Mouse (Mus musculus) hindbrain, embryonic 12.5 days (tissue): ENCODE measurements around the gene Dlx2. TPM values are rescaled to one million over a fixed set of nuclear protein-coding genes. Genes with fewer than 3 reads are reported as not detected.

ENCODE experiments used
- ATAC-seq: fragments of 200-750 bp; cut with Nextera tagmentation; 2 replicates; pipeline ENCODE4 v1.8.0; 2017; ENCODE audit warnings: moderate TSS enrichment; ENCODE audit not compliant: low FRiP score
- H3K27ac ChIP-seq: fragments of 300-500 bp; sonication (generic); 2 replicates; pipeline ENCODE4 v1.5.1; 2016; ENCODE audit warnings: mild to moderate bottlenecking
- H3K27me3 ChIP-seq: fragments of 300-500 bp; sonication (generic); 2 replicates; pipeline ENCODE4 v1.6.1; 2016; ENCODE audit warnings: mild to moderate bottlenecking
- H3K36me3 ChIP-seq: fragments of 300-500 bp; sonication (generic); 2 replicates; pipeline ENCODE4 v1.6.1; 2016; ENCODE audit warnings: mild to moderate bottlenecking
- H3K4me1 ChIP-seq: fragments of 300-500 bp; sonication (generic); 2 replicates; pipeline ENCODE4 v1.6.1; 2016
- H3K4me2 ChIP-seq: fragments of 300-500 bp; sonication (generic); replicated peaks from 2 replicates; pipeline ENCODE4 v1.6.1; 2016; ENCODE audit warnings: mild to moderate bottlenecking
- H3K4me3 ChIP-seq: fragments of 300-500 bp; sonication (generic); 2 replicates; pipeline ENCODE4 v1.5.1; 2016; ENCODE audit warnings: mild to moderate bottlenecking
- H3K9ac ChIP-seq: fragments of 300-500 bp; sonication (generic); 2 replicates; pipeline ENCODE4 v1.6.1; 2016; ENCODE audit warnings: mild to moderate bottlenecking, moderate library complexity
- H3K9me3 ChIP-seq: fragments of 300-500 bp; sonication (generic); replicated peaks from 2 replicates; pipeline ENCODE4 v1.6.1; 2016; ENCODE audit warnings: mild to moderate bottlenecking
- WGBS: fragments of 180-500 bp; shearing (Covaris S2); methylation state at CpG from one replicate; pipeline ENCODE4 v1.1.7; 2016; 5-methylcytosine and 5-hydroxymethylcytosine counted together
- polyA plus RNA-seq: library from polyadenylated mRNA; unstranded; fragments of >200 nt; fragmentation: Nextera tagmentation; extraction: Ambion mirVana; gene quantifications from 2 replicates; pipeline ENCODE4 v1.2.1, GENCODE M21; 2016

Gene Dlx2
- polyA plus RNA-seq, 1 experiment from 2014 or later: 4.7 TPM

- Histone ChIP-seq H3K4me2 (peak overlapping the region; percentile 98), H3K9ac (peak overlapping the region; percentile 54), H3K27ac (0 out of 2 replicates have a peak overlapping the region, but pooled peaks have one; percentile 9), H3K9me3 (no peaks in the 10 kb centered on the region), H3K36me3 (no peaks in the 10 kb centered on the region), H3K4me3 (peak overlapping the region; percentile 51), H3K4me1 (peaks cover 21% of the 10 kb centered on the region), H3K27me3 (peaks cover 90% of the 10 kb centered on the region)
- ATAC-seq: peak; percentile 46
- under 1% methylated on average over 59 of the region's 59 CpGs for WGBS
Observed at GRCm38 (mm10) chr2:71545882-71546639, 493 bp downstream of the Dlx2 start.

- H3K4me1 ChIP-seq: peaks cover 25% of the 10 kb centered on the region
- H3K27ac ChIP-seq: no peak overlapping the region
- H3K9me3 ChIP-seq: no peaks in the 10 kb centered on the region
- peaks cover 90% of the 10 kb centered on the region for H3K27me3 ChIP-seq
- peak overlapping the region; percentile 51 for H3K4me3 ChIP-seq
- no peaks in the 10 kb centered on the region for H3K36me3 ChIP-seq
- under 1% methylated on average over 32 of the region's 32 CpGs for WGBS
- peak overlapping the region; percentile 54; the same call in 1 of the 2 replicates for H3K9ac ChIP-seq
- ATAC-seq: 0 out of 2 replicates have a peak, but pooled peaks have one; percentile 1
- H3K4me2 ChIP-seq: peak overlapping the region; percentile 98
Observed at GRCm38 (mm10) chr2:71545401-71545881, 1.1 kb downstream of the Dlx2 start.

GRCm38 (mm10) chr2:71544391-71545285 is 1.9 kb downstream of the Dlx2 start:
- no peak for ATAC-seq
- 1% methylated on average over 61 of the region's 61 CpGs for WGBS

GRCm38 (mm10) chr2:71543948-71544347 is 2.6 kb downstream of the Dlx2 start:
- Histone ChIP-seq H3K27me3 (peaks cover 90% of the 10 kb centered on the region), H3K9ac (peak overlapping the region; percentile 29; the same call in 1 of the 2 replicates), H3K36me3 (no peaks in the 10 kb centered on the region), H3K4me1 (peaks cover 29% of the 10 kb centered on the region), H3K9me3 (no peaks in the 10 kb centered on the region), H3K4me3 (peak overlapping the region; percentile 51), H3K27ac (no peak overlapping the region), H3K4me2 (peak overlapping the region; percentile 98)
- under 1% methylated on average over 20 of the region's 20 CpGs for WGBS
- no peak for ATAC-seq

More at GRCm38 (mm10) chr2:71544391-71545285, 1.9 kb downstream of the Dlx2 start:
- no peaks in the 10 kb centered on the region for H3K36me3 ChIP-seq
- no peaks in the 10 kb centered on the region for H3K9me3 ChIP-seq
- H3K27me3 ChIP-seq: peaks cover 90% of the 10 kb centered on the region
- H3K9ac ChIP-seq: peak overlapping the region; percentile 29
- no peak overlapping the region for H3K27ac ChIP-seq
- peaks cover 28% of the 10 kb centered on the region for H3K4me1 ChIP-seq
- peak overlapping the region; percentile 51 for H3K4me3 ChIP-seq
- H3K4me2 ChIP-seq: peak overlapping the region; percentile 98

- no peak overlapping the region for H3K9ac ChIP-seq
- H3K27me3 ChIP-seq: peaks cover 90% of the 10 kb centered on the region
- H3K27ac ChIP-seq: no peak overlapping the region
- 2% methylated on average over 9 of the region's 9 CpGs for WGBS
- no peaks in the 10 kb centered on the region for H3K36me3 ChIP-seq
- peaks cover 29% of the 10 kb centered on the region for H3K4me1 ChIP-seq
- no peaks in the 10 kb centered on the region for H3K9me3 ChIP-seq
- H3K4me3 ChIP-seq: peak overlapping the region; percentile 51
- ATAC-seq: no peak
- H3K4me2 ChIP-seq: peak overlapping the region; percentile 98
Observed at GRCm38 (mm10) chr2:71543531-71543930, 3.0 kb downstream of the Dlx2 start.

GRCm38 (mm10) chr2:71542816-71543301 is 3.7 kb downstream of the Dlx2 start:
- Histone ChIP-seq H3K36me3 (no peaks in the 10 kb centered on the region), H3K4me2 (peak overlapping the region; percentile 33), H3K4me3 (peak overlapping the region; percentile 17), H3K9me3 (no peaks in the 10 kb centered on the region), H3K9ac (no peak overlapping the region), H3K27ac (0 out of 2 replicates have a peak overlapping the region, but pooled peaks have one; percentile 0), H3K4me1 (peaks cover 29% of the 10 kb centered on the region), H3K27me3 (peaks cover 90% of the 10 kb centered on the region)
- ATAC-seq: 0 out of 2 replicates have a peak, but pooled peaks have one; percentile 11
- WGBS: under 1% methylated on average over 30 of the region's 30 CpGs

- no peak overlapping the region for H3K27ac ChIP-seq
- H3K4me3 ChIP-seq: 0 out of 2 replicates have a peak overlapping the region, but pooled peaks have one; percentile 17
- peaks cover 94% of the 10 kb centered on the region for H3K27me3 ChIP-seq
- 2% methylated on average over 11 of the region's 11 CpGs for WGBS
- peak overlapping the region; percentile 33 for H3K4me2 ChIP-seq
- H3K4me1 ChIP-seq: peaks cover 29% of the 10 kb centered on the region
- H3K9me3 ChIP-seq: no peaks in the 10 kb centered on the region
- no peak overlapping the region for H3K9ac ChIP-seq
- no peak for ATAC-seq
- no peaks in the 10 kb centered on the region for H3K36me3 ChIP-seq
Observed at GRCm38 (mm10) chr2:71542227-71542815, 4.2 kb downstream of the Dlx2 start.

GRCm38 (mm10) chr2:71541418-71542226 is 4.9 kb downstream of the Dlx2 start:
- H3K27ac ChIP-seq: no peak overlapping the region
- H3K9me3 ChIP-seq: no peaks in the 10 kb centered on the region
- H3K4me1 ChIP-seq: peaks cover 26% of the 10 kb centered on the region
- no peak for ATAC-seq
- H3K36me3 ChIP-seq: no peaks in the 10 kb centered on the region
- 0 out of 2 replicates have a peak overlapping the region, but pooled peaks have one; percentile 29 for H3K9ac ChIP-seq
- H3K4me2 ChIP-seq: peak overlapping the region; percentile 26
- peak overlapping the region; percentile 15; the same call in 1 of the 2 replicates for H3K4me3 ChIP-seq
- peaks cover 94% of the 10 kb centered on the region for H3K27me3 ChIP-seq
- 2% methylated on average over 37 of the region's 37 CpGs for WGBS

- no peaks in the 10 kb centered on the region for H3K9me3 ChIP-seq
- H3K4me2 ChIP-seq: peak overlapping the region; percentile 26
- H3K36me3 ChIP-seq: no peaks in the 10 kb centered on the region
- H3K27ac ChIP-seq: no peak overlapping the region
- ATAC-seq: no peak
- peak overlapping the region; percentile 15; the same call in 1 of the 2 replicates for H3K4me3 ChIP-seq
- H3K4me1 ChIP-seq: peaks cover 20% of the 10 kb centered on the region
- peaks cover 94% of the 10 kb centered on the region for H3K27me3 ChIP-seq
- WGBS: 2% methylated on average over 47 of the region's 48 CpGs
- 0 out of 2 replicates have a peak overlapping the region, but pooled peaks have one; percentile 29 for H3K9ac ChIP-seq
Observed at GRCm38 (mm10) chr2:71540611-71541417, 5.7 kb downstream of the Dlx2 start.

GRCm38 (mm10) chr2:71534242-71535052 is 12.1 kb downstream of the Dlx2 start:
- H3K4me1 ChIP-seq: peaks cover 5% of the 10 kb centered on the region
- H3K9me3 ChIP-seq: no peaks in the 10 kb centered on the region
- H3K4me2 ChIP-seq: no peak overlapping the region
- H3K9ac ChIP-seq: no peak overlapping the region
- ATAC-seq: no peak
- H3K36me3 ChIP-seq: no peaks in the 10 kb centered on the region
- peaks cover 95% of the 10 kb centered on the region for H3K27me3 ChIP-seq
- no peak overlapping the region for H3K27ac ChIP-seq
- H3K4me3 ChIP-seq: no peak overlapping the region; the same call in 1 of the 2 replicates
- WGBS: under 1% methylated on average over 20 of the region's 20 CpGs
